In the genomic region with DNA sequence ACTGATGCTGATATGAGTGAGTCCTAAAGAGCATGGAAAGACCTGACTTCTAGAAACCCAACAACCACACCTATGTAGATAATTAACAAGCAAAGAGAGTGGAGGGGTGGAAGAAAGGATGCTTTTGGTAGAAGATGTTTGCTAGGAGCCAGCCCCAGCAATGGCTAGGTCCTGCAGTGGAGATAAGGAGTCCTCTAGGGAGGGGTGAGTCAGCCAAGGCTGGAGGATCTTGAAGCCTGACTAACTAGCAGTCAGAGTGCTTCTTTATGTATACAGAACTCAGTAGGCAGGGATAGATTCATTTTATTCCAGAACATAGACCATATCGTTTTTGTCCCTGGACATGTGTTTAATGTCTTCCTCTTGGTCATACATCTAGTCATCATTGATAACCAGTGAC, we compare ENCODE assay signal across 15 mouse cellular contexts.
"Had no signal": no experiment of that assay in that cellular context is flagged by ENCODE, and none has a peak within 500 bp of the region (broad histone marks: within the 10 kb centered on the region; RNA-seq: fewer than 3 reads in every experiment).

No protein-coding gene starts in this region.

- DNase-seq: kidney, adult 8-10 months; kidney, postnatal 10 days; kidney, postnatal 36 days; liver; lung, adult 18-20 months; lung, postnatal 10 days; lung, postnatal 36 days; right cerebral cortex, adult 18-20 months; right cerebral cortex, postnatal 14 days; spleen, adult 18-20 months; thymus, adult 2 months; thymus, postnatal 14 days; thymus, postnatal 4 days had no signal

- ATAC-seq: liver, embryonic 12.5 days; midbrain, embryonic 15.5 days had no signal
